10 mouse cellular contexts compared by ENCODE assay signal in the genomic region with DNA sequence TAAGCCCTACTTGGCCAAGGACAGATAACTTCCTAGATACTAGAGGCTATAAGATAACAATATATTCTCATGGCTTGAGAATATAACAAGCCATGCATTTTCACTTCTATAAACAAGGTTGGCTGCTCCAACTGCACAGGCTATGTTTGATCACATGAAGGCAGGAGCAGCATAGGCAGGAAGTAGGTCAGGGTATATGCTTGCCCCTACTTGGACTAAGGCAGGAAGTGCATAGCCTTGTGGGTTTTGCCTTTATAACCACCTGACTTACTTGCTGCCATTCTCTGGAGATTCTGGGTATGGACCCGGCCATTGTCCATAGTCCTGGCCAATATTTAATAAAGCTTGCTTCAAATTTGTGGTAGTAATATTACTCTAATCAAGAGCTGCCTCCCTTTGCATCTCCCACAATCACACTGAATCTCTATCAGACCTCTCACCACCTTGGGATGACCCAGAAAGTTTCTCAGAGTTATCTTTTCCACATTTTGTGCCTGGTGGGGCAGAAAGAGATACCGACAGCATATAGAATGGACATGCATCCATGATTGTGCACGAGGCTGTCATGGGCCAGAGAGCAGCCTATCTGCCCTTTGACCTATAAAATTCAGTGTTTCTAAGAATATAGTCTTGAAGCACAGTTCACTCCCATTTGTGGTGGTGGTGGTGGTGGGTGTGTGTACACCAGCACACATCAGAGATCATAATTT.
DNase-seq lines count a peak whose midpoint lies in the region; ATAC-seq and TF ChIP-seq lines count a peak whose summit lies in the region.
"Had no signal": no experiment of that assay in that cellular context is flagged by ENCODE, and none has a peak within 500 bp of the region (broad histone marks: within the 10 kb centered on the region; RNA-seq: fewer than 3 reads in every experiment).

No protein-coding gene starts in this region.

- no peak for TF ChIP-seq CTCF in heart, adult 2 months (IDR thresholded peaks at IDR 0.05)
- no peak for TF ChIP-seq CTCF in layer of hippocampus, adult 2 months (conservative IDR thresholded peaks at IDR 0.05)

- H3K27ac ChIP-seq in heart, adult 2 months, result peak overlapping the region; percentile 71
- peak overlapping the region; percentile 14; the same call in 1 of the 2 replicates for H3K27ac ChIP-seq in layer of hippocampus, adult 2 months
- H3K27ac ChIP-seq: neural tube, embryonic 13.5 days had no signal

- intact Hi-C loops in heart, adult 2 months (cut with DNase I), result no loop called here
- intact Hi-C loops in heart, postnatal 25 days (cut with DNase I), result loop anchor here (2.0 kb wide), 1 partner anchor 21 kb away; no protein-coding TSS in a partner anchor

- no peak overlapping the region for H3K4me3 ChIP-seq in heart, adult 2 months
- no peak overlapping the region for H3K4me3 ChIP-seq in layer of hippocampus, adult 2 months
- H3K4me3 ChIP-seq: neural tube, embryonic 13.5 days had no signal

- no peaks in the 10 kb centered on the region for H3K27me3 ChIP-seq in heart, adult 2 months (ENCODE audit: control insufficient read depth, insufficient read depth, low read length)
- H3K27me3 ChIP-seq in splenic B cell, adult 2 months (ENCODE audit: control insufficient read depth, insufficient read depth, low read length, poor library complexity, severe bottlenecking), result no peaks in the 10 kb centered on the region
- H3K27me3 ChIP-seq: neural tube, embryonic 13.5 days had no signal

- WGBS in heart, adult 2 months, result 84% methylated on average over 3 of the region's 3 CpGs

- no peaks in the 10 kb centered on the region for H3K79me2 ChIP-seq in heart, adult 2 months (replicated peaks; ENCODE audit: control insufficient read depth, insufficient read depth, low read length)

- DNase-seq in heart, adult 2 months, result no peak
- DNase-seq in heart, postnatal 25 days (ENCODE audit: low spot score), result no peak
- no peak for DNase-seq in layer of hippocampus, adult 2 months (ENCODE audit: low spot score in 2 of 2)
- no peak for DNase-seq in layer of hippocampus, adult 11-12 months (ENCODE audit: low spot score)
- peak; percentile 59 for DNase-seq in splenic B cell, adult 2 months (ENCODE audit: low read depth, low spot score)
- DNase-seq in adrenal gland, adult 8-10 months, result no peak
- no peak for DNase-seq in layer of hippocampus, postnatal 25 days (ENCODE audit: extremely low spot score in 1 of 2, low spot score in 1 of 2)
- DNase-seq: cerebellum, adult 11-12 months had no signal

- peaks cover 8% of the 10 kb centered on the region for H3K4me1 ChIP-seq in heart, adult 2 months (ENCODE audit: control insufficient read depth, insufficient read depth, low read length)

- no peak for TF ChIP-seq EP300 in heart, adult 2 months (IDR thresholded peaks at IDR 0.05; ENCODE audit: insufficient read depth, low read depth, low read length)

- no peak for TF ChIP-seq POLR2A in heart, adult 2 months (IDR thresholded peaks at IDR 0.05; ENCODE audit: insufficient read depth, low read depth, low read length)

- no peak overlapping the region for H3K9ac ChIP-seq in heart, adult 2 months (ENCODE audit: low read depth, low read length)

- 0 out of 2 replicates have a peak, but pooled peaks have one; percentile 44 for ATAC-seq in erythroid progenitor cell, adult 5-6 weeks (replicated peaks; ENCODE audit: low FRiP score, poor library complexity, severe bottlenecking)

- H3K36me3 ChIP-seq in heart, adult 2 months (ENCODE audit: control insufficient read depth, insufficient read depth, low read length), result peaks cover 4% of the 10 kb centered on the region
- no peaks in the 10 kb centered on the region for H3K36me3 ChIP-seq in splenic B cell, adult 2 months (ENCODE audit: control insufficient read depth, insufficient read depth, low read length, poor library complexity, severe bottlenecking)
- H3K36me3 ChIP-seq: neural tube, embryonic 13.5 days had no signal
